Mouse (Mus musculus): ENCODE measurements at regions not wholly inside any gene's neighbourhood (a gene's known extent, or its start where the extent isn't known, plus 50 kb on each side); places are given as distances from the start of the nearest gene placed in this dataset.
A peak's percentile ranks its signal among the peaks of the same experiment; 100 is the strongest.

DNA sequence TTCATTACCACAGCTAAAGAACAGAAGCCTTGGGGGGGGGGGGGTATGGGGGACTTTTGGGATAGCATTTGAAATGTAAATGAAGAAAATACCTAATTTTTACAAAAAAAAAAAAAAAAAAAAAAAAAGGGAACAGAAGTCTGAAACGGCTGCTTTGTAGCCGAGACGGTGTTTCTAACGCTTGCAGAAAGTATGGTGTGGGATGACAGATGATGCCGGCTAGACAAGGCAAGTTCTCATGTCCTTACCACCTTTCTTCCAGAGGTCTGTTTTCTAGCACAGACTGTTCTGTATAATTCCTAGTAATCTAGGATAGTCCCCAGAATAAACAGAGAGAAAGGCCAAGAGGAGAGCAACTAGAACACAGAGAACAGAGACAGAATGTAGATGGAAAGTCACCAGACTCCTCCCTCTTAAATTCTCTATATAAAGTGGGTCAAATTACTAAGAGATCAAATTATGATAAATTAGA lies 67.2 kb upstream of the Chd2 start:
- no peak for DNase-seq (ENCODE audit: low spot score in 2 of 2)

DNA sequence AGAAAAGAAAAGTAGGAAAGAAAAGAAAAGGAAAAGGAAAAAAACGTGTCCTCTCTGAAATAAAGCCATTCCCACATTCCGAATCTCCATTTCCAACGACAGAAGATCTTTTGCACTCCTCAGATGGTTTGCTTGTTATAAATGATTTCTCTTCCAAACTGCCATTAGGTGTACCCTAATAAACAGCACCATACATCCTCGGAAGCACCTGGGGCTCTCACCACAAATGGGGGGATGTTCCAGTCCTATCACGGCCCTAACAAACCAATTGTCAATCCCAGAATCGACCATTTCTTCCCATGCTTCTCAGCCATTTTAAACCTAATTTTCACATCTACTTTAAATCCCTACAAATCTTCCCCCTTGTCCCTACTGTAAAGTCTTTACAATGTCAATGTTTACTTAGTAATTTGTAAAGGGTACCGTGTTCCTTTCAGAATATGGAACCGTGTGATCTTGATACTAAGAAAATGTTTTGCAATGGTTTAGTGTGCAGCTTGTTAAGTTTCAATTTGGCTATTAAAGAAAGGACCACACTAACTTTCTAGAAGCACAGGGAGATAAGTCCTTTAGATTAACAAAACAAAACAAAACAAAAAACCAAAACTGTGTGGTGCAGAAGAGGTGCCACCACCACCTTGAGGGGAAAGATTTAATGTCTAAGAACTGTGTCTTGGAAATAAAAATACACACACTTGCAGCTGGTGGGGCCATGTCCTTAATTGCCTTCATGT lies 66.6 kb upstream of the Chd2 start:
- DNase-seq (ENCODE audit: low spot score in 2 of 2): no peak

DNA sequence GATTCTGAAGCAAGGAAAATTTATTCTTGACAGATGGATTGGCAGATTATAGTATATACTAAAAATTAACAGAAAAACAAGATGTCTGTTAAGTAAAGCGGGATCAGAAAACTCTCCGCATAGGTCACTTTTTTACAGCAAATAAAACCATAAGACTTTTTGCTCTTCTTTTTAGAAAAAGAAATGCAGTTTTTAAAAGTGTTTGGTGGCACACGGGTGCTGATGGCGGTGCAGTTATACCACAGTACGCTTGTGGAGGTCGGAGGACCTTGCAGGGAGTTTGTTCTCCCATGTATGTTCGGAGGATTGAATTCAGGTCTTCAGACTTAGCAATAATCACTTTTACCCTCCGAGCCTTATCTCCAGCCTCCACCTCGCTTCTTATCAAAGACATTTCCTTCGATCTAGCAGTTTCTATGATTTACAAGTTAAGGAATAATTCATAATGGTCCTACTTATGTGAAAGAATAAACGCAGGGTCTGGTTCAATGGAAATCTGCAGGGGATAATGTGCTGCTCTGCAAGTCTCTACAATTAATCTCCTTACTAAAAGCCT lies 65.9 kb upstream of the Chd2 start:
- no peak for DNase-seq (ENCODE audit: low spot score in 2 of 2)

- peak; percentile 93 to 94 for DNase-seq (ENCODE audit: low spot score in 2 of 2)
These were observed 65.2 kb upstream of the Chd2 start for GRCm38 (mm10) chr7:73606677-73607449.

DNA sequence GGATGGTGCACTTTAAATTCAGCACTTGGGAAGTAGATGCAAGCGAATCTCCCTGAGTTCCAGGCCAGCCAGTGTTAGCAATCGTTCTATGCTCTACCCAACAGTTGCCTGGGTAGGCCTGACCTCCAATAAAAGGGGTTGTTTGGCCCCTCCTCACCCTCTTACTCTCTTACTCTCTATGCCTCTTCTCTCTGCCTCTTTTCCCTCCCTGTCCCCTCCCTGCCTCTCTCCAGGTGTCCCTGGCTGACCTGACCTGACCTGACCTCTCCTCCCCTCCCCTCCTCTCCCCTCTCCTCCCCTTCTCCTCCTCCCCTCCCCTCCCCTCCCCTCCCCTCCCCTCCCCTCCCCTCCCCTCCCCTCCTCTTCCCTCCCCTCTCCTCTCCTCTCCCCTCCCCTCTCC lies 63.0 kb upstream of the Chd2 start:
- DNase-seq (ENCODE audit: low spot score in 2 of 2): no peak

- no peak for DNase-seq (ENCODE audit: low spot score in 2 of 2)
These were observed 61.4 kb upstream of the Chd2 start for GRCm38 (mm10) chr7:73602815-73603551.

DNA sequence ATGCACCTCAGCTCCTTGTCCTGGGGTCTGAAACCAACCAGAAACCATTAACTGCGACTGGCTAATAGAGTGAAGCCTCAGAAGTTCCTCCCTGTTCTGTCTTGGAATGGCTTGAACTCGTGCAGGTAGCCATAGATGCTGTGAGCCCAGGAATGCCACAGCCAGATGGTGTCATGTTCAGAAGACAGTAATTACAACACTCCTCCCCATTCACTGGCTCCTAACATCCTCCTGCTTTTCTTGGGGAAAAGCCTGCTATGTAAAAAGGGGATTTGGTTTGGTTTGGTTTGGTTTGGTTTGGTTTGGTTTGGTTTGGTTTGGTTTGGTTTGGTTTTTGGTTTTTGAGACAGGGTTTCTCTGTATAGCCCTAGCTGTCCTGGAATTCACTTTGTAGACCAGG lies 59.7 kb upstream of the Chd2 start:
- no peak for DNase-seq (ENCODE audit: low spot score in 2 of 2)

GRCm38 (mm10) chr7:73600776-73601175 lies 59.1 kb upstream of the Chd2 start:
- DNase-seq (ENCODE audit: low spot score in 2 of 2): no peak

- DNase-seq (ENCODE audit: low spot score in 2 of 2): peak in 1 of 2 experiments; percentile 49
These were observed 58.4 kb upstream of the Chd2 start for GRCm38 (mm10) chr7:73600003-73600385.

DNA sequence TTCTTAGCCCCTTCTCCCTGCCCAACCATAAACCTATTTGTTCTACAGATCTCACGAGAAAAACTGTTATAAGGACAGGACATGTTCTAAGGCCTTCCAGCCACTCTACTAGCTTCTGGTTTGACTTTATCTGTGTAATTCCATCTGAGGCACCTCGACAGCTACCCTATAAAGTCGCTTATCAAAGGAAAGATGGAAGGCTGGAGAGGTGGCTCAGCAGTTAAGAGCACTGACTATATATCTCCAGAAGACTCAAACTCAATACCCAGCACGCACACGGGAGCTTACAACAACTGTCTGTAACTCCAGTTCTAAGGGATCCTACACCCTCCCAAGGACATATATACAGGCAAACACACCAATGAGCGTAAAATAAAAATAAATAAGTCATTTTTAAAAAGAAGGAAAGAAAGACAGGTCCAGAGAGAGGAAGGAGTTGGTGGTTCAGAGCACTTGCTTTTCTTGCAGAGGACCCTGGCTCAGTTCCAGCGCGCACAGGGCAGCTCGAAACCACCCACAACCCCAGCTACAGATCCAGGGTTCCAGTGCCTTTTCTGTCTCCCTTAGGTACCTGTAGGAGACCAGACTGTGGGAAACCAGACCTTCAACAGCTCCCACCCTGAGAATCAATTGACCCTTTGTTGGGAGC lies 57.8 kb upstream of the Chd2 start:
- no peak for DNase-seq (ENCODE audit: low spot score in 2 of 2)

DNA sequence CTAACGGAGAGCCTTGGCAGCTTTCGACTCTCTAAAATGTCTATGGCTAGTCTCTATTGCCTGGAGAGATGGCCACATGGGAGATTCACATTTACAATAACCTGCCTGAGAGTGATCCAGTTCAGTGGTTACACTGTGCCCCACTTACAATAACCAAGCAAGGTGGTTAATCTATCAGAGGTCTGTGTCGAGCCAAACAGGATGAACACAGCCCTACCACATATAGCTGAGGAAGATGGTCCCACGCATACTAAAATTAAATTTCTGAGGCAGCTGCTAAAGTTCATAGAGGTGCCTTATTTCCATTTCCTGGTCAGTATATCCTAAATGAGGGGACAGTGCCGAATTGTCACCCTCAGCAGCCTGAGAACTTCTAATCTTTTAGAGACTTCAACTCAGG lies 56.3 kb upstream of the Chd2 start:
- no peak for DNase-seq (ENCODE audit: low spot score in 2 of 2)

DNA sequence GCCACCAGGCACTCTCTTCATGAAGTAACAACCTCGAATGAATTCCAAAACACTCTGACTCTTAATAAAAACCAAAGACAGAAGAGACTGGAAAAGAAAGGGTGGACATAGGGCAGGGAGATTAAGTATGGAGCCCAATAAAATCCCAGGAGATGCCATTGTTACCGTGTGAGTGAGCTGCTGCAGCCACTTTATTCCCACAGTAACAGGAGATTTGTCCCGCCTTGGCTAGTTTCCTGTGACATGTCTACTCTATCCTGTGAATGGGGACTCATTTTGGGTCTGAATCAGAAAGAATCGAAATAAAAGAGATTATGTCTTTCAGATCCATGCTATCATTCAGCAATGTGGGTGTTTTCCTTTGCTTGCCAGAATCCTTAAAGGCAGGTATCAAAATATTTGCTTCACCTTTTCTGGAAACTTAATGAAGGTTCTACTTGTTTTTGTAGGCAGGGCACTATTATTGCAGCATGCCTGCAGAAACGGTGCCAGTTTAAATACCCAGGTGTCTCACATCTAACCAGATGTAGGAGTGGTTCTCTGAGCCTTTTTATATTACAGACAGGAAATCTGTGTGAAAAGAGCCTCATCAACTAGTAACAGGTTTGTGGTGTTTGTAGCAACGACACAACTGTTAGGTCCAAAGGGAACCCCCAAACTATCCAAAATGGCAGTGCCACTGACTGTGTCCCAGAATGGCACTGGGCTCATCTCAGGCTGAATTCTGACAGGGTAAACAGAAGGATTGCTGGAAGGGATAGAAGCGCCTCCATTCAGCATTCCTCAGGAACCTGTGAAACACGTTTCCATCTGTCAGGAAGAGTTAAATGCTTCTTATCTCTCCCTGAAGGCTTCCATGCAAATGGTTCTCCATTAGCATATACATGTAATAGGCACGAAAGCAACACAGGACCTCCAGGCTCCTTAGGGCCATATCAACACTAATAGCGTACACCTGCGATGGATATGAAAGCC lies 55.5 kb upstream of the Chd2 start:
- DNase-seq (ENCODE audit: low spot score in 2 of 2): no peak

DNA sequence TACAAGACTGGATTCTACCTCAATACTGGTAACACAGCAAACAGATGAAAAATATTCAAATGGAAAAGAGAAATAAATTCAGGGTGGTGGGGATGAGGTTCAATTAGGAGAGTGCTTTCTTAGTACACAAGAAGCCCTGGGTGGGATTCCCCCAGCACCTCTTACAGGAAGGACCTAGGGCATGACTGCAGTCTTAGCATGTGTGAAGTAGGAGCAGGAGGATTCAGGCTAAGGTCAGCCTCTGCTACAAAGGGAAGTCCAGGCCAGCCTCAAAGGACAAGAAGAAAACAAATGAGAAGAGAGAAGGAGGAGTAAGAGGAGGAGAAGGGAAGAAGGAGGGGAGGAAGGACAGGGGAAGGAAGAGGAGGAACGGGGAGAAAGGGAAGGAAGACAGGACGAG lies 54.8 kb upstream of the Chd2 start:
- no peak for DNase-seq (ENCODE audit: low spot score in 2 of 2)

DNA sequence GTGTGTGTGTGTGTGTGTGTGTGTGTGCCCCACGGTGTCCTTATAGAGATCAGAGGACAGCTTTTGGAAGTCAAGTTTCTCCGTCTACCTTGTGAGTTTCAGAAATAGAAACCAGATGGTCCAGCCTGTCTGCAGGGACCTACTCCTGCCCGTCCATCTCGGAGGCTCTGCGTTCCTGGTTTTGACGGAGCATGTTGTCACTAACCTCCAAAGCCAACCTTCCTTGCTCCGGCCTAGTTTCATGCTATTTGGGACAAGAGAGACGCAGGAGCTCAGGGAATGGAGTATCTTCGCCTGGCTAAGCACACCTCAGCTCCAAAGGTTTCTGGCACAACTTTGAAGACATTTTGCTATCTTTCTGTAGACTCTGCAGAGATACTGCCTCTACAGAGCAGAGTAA lies 54.2 kb upstream of the Chd2 start:
- no peak for DNase-seq (ENCODE audit: low spot score in 2 of 2)

GRCm38 (mm10) chr7:73595140-73595825 lies 53.7 kb upstream of the Chd2 start:
- DNase-seq (ENCODE audit: low spot score in 2 of 2): peak; percentile 88 to 89

GRCm38 (mm10) chr7:73594492-73595139 lies 53.0 kb upstream of the Chd2 start:
- peak in 1 of 2 experiments; percentile 29 for DNase-seq (ENCODE audit: low spot score in 2 of 2)

- DNase-seq (ENCODE audit: low spot score in 2 of 2): no peak
These were observed 52.2 kb upstream of the Chd2 start for GRCm38 (mm10) chr7:73593645-73594385.

DNA sequence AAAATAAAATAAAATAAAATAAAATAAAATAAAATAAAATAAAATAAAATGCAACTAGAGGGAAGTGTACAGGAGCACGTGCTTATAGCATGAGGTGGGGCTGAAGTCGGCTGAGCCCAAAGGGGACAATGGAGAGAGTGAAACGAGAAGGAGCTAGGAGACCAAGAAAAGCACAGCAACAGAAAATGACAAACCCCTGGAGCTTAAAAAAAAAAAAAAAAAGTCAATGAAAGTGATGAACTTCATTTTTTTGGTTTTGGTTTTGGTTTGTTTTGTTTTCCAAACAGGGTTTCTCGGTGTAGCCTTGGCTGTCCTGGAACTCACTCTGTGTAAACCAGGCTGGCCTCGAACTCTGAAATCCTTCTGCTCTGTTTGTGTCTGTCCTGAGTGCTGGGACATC lies 51.2 kb upstream of the Chd2 start:
- DNase-seq (ENCODE audit: low spot score in 2 of 2): no peak
